Mouse (Mus musculus) gastrocnemius, adult 2 months (tissue): Measurements from ENCODE around the gene Hoxa6. TPM values are rescaled to one million over a fixed set of nuclear protein-coding genes. Genes with fewer than 3 reads are reported as not detected.

Experiments
- DNase-seq: peaks from one replicate; pipeline ENCODE4 v3.0.0; 2022
- H3K27ac ChIP-seq: fragments of 200-600 bp; 2 replicates; pipeline ENCODE4 v1.8.1; 2022; ENCODE audit warnings: mild to moderate bottlenecking
- H3K4me3 ChIP-seq: fragments of 200-600 bp; 2 replicates; pipeline ENCODE4 v1.8.1; 2022; ENCODE audit warnings: mild to moderate bottlenecking, moderate library complexity
- CTCF ChIP-seq: fragments of 200-600 bp; IDR thresholded peaks from 2 replicates; pipeline ENCODE4 v1.8.1; 2022; ENCODE audit warnings: antibody characterized with exemption, mild to moderate bottlenecking, moderate library complexity
- intact Hi-C: fragments of 180-260 bp; cut with DNase I; formaldehyde crosslinking; loops from one replicate; pipeline ENCODE4 v1.15.1; 2025
- total RNA-seq, 2 experiments: library from RNA; stranded (reverse); gene quantifications; 2 replicates each; pipeline ENCODE4 v1.2.3; 2021

The Hoxa6 gene
- total RNA-seq, 2 experiments from 2014 or later = 2.6 to 2.7 TPM

DNA sequence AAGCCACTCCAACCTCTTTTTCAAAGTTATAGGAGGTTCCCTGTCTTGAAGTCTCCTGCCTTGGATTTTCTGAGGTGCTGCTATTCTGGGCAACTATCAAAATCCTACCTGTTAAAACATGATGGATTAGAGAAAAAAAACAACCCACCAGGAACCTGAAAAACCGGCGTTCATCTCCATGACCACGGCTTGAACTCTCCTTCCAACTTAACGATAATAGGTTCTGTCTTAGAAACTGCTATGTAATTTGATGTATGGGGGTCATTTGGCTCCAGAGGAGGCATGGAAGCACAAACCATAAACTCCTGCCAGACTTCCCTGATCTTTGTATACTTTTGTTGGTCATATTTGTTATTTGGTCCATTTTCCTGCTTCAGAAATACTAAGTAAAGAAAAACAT lies 34.9 kb downstream of the Hoxa6 start:
- no peak overlapping the region for H3K27ac ChIP-seq
- no peak overlapping the region for H3K4me3 ChIP-seq
- no peak for TF ChIP-seq CTCF
- intact Hi-C loops = no loop called here
- no peak for DNase-seq

DNA sequence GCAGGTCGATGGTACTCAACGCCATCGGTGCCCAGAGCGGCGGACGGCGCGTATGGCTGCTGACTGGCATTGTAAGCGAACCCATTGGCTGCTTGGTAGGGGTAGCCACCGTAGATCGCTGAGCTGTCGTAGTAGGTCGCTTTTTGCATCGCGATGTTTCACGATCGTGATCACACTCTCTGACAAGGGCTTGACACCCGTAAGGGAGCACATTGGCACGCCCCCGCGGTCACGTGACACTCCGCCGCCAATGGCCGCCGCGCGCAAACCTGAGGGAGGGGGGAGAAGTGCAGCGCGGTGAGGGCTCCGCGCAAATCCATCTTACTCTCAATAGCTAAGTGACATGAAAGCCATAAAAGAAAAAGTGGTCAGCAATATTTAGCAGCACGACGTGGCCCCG lies 36.0 kb downstream of the Hoxa6 start:
- DNase-seq = peak; percentile 90
- Histone ChIP-seq H3K4me3 (peak overlapping the region; percentile 71), H3K27ac (peak overlapping the region; percentile 75)
- intact Hi-C loops = no loop called here
- TF ChIP-seq CTCF = no peak

DNA sequence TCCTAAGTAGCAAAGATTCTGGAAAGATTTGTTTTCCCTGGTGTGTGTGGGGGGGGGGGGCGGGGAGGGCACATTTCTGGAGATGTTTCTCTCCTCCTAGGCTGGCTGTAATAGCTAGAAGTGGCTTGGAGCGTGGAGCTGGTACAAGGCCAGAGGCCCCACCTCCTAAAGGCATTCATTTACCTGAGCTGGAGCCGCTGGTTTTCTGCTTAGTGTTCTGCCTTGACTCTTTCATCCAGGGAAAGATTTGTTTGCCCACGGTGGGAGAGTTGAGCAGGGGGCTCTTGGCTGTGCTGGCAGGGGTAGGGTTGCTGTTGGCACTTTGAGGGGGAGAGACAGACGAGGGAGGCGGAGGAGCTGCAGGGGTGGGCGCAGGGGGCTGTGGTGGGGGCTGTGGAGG lies 36.6 kb downstream of the Hoxa6 start:
- no peak for TF ChIP-seq CTCF
- no peak for DNase-seq
- intact Hi-C loops = no loop called here
- Histone ChIP-seq H3K4me3 (peak overlapping the region; percentile 71), H3K27ac (peak overlapping the region; percentile 75; the same call in 1 of the 2 replicates)

DNA sequence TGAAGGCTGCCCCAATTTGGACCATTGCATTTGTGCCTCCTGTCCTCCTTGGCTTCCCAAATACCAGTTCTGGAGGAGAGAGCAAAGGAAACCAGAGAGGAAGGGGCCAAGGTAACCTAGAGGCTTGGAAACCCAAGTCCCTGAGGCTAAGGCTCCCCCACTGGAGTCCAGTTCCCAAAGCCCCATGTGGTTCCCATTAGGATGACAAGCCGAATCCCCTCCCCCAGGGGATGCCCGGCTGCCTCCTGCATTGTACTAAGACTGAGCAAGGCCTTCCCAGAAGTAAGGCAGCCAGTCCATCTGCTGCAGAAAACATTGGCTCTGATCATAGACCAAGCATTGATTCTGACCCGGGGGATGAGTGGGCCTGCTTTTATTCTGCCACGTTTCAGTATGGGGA lies 37.2 kb downstream of the Hoxa6 start:
- TF ChIP-seq CTCF = no peak
- DNase-seq = no peak
- intact Hi-C loops = no loop called here
- Histone ChIP-seq H3K4me3 (no peak overlapping the region), H3K27ac (peak overlapping the region; percentile 41; the same call in 1 of the 2 replicates)

DNA sequence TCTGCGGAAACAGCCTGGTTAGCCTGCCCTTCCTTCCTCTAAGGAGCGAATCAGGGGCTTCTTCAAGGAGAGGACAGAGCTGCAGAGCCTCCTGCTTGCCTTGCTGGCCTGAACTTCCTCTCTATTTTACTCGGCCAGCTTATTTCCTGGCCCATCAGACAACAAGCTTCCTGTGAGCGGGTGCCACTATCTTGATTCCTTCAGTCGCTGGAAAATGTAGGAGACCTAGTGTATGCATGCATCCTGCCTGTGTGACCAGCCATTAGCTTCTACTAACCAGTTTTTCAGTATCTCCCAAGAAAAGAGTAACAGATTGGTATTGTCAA lies 37.7 kb downstream of the Hoxa6 start:
- H3K4me3 ChIP-seq = peak overlapping the region; percentile 36; the same call in 1 of the 2 replicates
- no peak for TF ChIP-seq CTCF
- H3K27ac ChIP-seq = peak overlapping the region; percentile 41
- DNase-seq = no peak
- intact Hi-C loops = no loop called here

DNA sequence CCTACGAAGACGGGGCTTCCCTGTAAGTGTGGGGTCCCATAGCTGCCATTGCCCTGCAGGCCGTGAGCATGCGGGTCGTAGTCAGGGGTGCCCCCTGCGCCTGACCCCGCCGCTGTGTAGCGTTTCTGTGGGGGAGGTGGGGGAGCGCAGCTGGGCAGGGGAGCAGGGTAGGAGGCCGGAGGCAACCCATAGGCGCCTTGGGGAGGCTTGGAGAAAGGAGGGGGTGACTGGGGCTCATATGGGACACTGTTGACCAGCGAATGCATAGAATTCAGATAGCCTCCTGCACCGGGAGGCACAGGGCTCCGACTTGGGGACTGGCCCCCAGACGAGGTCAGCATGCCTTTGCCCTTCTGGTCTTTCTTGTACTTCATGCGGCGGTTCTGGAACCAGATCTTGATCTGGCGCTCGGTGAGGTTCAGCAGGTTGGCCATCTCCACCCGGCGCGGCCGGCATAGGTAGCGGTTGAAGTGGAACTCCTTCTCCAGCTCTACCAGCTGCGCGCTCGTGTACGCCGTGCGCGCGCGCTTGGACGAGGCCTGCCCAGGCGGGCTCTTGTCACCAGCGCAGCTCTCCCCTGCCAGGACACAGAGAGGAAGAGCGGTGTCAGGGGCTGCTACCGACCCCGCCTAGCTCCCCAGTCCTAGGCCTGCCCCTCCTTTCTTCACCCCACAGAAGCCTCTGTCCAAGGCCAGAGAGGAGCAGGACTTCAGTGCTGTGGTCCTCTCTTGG lies 38.2 kb downstream of the Hoxa6 start:
- DNase-seq = no peak
- Histone ChIP-seq H3K27ac (peak overlapping the region; percentile 41), H3K4me3 (peak overlapping the region; percentile 36)
- intact Hi-C loops = no loop called here
- no peak for TF ChIP-seq CTCF

DNA sequence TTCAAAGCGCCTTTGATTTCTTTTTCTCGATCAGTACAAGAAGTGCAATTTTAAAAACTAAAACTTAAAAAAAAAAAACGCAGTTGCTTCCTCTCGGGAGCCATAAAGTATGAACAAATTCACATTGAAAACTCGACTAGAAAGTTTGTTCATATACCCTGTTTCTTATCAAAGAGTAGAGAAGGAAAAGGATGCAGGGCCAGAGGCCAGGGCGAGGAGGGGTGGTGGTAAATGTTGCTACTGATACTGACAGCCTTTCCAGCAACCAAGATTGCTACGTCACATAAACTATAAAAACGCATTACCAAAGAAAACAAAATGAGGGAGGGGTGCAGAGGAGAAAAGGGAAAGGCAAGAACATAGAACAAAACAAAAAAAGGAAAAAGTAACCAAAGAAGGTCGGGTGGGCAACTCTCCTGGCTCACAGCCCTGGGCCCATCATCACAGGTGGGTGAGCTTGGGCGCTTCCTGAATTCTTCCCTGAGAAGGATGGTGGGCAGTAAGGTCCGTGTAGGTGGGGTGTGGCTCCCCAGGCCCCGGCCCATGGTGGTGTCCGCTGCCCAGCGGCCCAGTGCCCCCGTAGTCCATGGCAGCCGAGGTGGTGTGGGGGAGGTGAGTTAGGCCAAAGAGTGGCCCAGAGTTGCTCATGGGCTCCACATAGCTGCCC lies 38.9 kb downstream of the Hoxa6 start:
- Histone ChIP-seq H3K4me3 (no peak overlapping the region; the same call in 1 of the 2 replicates), H3K27ac (no peak overlapping the region)
- DNase-seq = no peak
- TF ChIP-seq CTCF = no peak
- intact Hi-C loops = no loop called here

DNA sequence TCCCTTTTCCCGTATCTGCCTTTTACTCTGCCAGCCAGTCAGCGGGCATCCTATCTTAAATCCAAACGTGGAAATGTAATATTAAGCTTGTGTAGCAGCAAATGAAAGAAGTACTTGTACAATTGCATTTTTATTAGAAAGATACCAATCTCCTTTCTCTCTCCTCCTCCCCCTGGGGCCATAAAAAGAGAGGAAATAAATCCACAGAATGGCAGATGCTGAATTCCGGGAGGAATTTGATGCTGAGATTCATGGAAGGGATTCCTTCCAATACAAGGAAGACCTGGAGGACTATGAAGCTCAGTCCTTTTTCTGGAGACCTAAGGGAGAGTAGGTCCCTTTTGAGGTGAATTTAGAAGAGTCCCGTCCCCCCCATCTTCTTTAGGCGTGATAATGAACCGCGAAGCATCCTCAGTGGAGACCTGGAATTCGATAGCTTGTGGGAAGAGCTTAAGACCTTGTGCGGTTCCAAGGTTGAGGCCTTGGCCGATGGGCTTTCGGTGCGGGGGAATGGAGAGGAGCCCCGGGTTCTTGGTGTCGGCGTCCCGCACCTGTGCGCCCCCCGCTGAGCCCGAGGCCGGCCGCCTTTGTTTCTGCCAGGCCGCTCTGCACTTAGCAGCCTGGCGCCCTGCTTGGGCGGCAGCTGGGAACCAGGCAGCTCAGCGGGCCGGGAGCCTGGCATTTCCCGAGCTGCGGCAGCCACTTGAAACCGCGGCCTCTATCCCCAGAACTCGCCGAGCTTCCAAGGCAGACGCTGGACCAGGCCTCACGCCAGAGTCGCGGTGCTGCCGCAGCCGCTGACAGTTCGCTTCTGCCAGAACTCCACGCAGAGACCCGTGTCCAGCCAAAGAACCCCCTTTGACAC lies 40.1 kb downstream of the Hoxa6 start:
- H3K4me3 ChIP-seq = peak overlapping the region; percentile 51
- no peak for TF ChIP-seq CTCF
- peak; percentile 79 for DNase-seq
- intact Hi-C loops = no loop called here
- H3K27ac ChIP-seq = peak overlapping the region; percentile 0; the same call in 1 of the 2 replicates

DNA sequence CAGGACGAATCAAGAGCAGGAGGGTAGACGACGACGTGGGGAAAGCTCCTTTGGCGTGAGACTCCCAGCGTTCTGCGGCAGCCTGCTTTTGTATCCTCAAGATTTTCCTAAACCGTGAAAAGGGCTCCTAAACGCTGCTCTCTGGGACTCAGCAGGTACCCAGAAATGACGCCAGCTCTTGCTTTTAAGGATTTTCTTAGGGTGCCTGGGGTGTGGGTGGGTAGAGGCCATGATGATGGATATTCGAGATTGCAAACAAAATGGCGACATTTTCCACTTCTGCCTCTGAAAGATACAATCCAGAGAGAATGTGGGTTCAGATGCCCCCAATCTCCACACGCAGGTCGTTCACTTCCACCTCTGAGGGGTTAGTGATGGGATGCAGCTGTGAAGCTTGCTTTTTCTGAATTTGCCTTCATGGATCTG lies 40.8 kb downstream of the Hoxa6 start:
- no peak for TF ChIP-seq CTCF
- Histone ChIP-seq H3K4me3 (no peak overlapping the region), H3K27ac (no peak overlapping the region)
- no peak for DNase-seq
- intact Hi-C loops = no loop called here

DNA sequence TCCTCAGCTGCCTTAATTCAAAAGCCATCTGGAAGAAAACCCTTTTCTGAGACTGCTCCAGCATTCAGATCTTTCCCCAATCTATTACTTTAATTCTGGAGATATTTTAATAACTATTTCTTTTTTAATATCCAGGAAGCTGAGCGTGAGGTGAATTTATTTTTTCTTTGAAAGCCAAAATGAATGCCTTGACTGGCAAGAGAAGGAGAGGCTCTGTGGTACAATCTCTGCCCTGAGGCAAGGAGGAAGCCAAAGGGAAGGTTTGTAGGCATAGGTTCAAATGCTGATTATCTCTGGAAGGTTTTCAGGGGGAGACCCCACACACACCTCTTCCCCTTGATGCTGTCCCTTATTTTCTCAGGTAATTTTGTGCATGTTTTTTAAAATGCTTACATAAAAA lies 41.3 kb downstream of the Hoxa6 start:
- intact Hi-C loops = no loop called here

DNA sequence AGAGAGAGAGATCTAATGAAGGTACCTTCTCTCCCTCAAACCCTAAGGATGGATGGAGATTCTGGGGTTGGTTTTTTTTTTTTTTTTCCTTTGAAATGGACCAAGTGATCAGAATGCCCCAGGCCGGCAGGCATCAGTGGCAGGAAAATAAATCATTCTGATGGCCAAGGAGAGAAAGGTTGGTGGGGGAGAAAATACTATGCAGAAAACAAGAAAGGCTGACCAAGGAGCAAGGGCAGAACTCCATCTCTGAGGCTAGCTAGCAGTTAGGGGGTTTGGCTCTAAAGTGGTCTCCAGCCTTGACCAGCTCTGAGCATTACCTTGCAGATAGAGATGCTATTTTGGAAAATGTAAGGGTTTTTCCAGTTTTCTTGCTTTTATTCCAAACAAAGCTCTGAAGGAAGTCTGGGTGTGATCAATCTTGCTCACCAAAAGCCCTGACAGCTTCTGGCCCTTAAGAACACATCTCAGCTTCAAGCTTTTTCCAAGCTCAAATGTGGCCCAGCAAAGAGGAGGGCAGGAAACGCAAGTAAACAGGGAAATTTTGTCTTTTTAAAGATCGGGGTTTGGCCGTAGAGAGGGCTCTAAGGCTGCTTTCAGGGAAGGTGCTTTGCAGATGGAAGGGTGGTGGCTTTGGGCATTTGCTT lies 42.0 kb downstream of the Hoxa6 start:
- intact Hi-C loops = no loop called here
- Histone ChIP-seq H3K27ac (no peak overlapping the region), H3K4me3 (no peak overlapping the region)

More for the DNA sequence above, 41.3 kb downstream of the Hoxa6 start:
- TF ChIP-seq CTCF = no peak
- no peak for DNase-seq
- H3K4me3 ChIP-seq = no peak overlapping the region
- H3K27ac ChIP-seq = no peak overlapping the region

More for the DNA sequence above, 42.0 kb downstream of the Hoxa6 start:
- TF ChIP-seq CTCF = no peak
- DNase-seq = no peak
